Comparison of ENCODE assay signal across 13 mouse cellular contexts in the genomic region with DNA sequence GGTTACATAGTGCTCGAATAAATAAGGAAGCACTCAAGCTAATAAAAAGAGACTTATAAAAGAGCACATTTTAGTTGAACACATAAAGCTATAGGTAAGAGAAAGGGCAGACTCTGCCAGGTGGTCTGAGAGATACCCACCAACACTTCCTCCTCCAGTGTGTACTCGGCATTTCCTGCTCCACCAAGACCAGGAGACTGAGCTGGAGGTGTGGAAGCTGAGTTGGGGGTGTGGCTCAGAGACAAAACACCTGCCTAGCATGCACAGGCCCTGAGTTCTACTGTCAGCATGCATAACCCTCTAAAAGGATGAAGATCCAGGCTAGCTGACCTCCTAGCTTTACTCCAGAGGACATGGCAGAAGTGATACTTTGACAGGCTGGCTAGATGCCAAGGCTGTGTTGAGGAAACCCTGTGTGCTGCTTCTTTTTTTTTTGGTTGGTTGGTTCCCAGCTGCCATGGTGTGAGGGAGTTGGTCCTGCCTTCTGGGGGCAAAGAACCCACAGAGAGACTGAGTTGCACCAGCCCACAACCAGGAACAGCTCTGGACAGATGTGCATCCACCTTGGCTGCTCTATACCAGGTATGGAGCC. TPM values are rescaled to one million over a fixed set of nuclear protein-coding genes. Genes with fewer than 3 reads are reported as not detected.
DNase-seq lines count a peak whose midpoint lies in the region; ATAC-seq and TF ChIP-seq lines count a peak whose summit lies in the region.
"Had no signal": no experiment of that assay in that cellular context is flagged by ENCODE, and none has a peak within 500 bp of the region (broad histone marks: within the 10 kb centered on the region; RNA-seq: fewer than 3 reads in every experiment).

No protein-coding gene starts in this region.

- no peak overlapping the region for H3K4me2 ChIP-seq in neural tube, embryonic 15.5 days
- H3K4me2 ChIP-seq in hindbrain, embryonic 16.5 days (ENCODE audit: low read length): no peak overlapping the region
- H3K4me2 ChIP-seq: hindbrain, embryonic 12.5 days had no signal

- H3K9ac ChIP-seq in neural tube, embryonic 15.5 days (replicated peaks): no peak overlapping the region
- no peak overlapping the region for H3K9ac ChIP-seq in hindbrain, embryonic 16.5 days (ENCODE audit: low read depth, low read length)
- H3K9ac ChIP-seq: hindbrain, embryonic 12.5 days; neural tube, embryonic 12.5 days had no signal

- ATAC-seq in activated CD4-positive, CD25-positive, alpha-beta regulatory T cell, adult 4 months: no peak
- ATAC-seq in neural tube, embryonic 15.5 days (ENCODE audit: low FRiP score): no peak
- ATAC-seq in hindbrain, embryonic 16.5 days: no peak

- peaks cover 33% of the 10 kb centered on the region for H3K4me1 ChIP-seq in small intestine, adult 2 months (ENCODE audit: control insufficient read depth, insufficient read depth, insufficient read length, low read length)
- H3K4me1 ChIP-seq in neural tube, embryonic 15.5 days: peaks cover 19% of the 10 kb centered on the region
- peaks cover 9% of the 10 kb centered on the region for H3K4me1 ChIP-seq in hindbrain, embryonic 16.5 days (ENCODE audit: control insufficient read depth, insufficient read depth, low read depth, low read length)

- WGBS in small intestine, adult 2 months: 22% methylated on average over 2 of the region's 2 CpGs
- 78% methylated on average over 2 of the region's 2 CpGs for WGBS in neural tube, embryonic 15.5 days
- 79% methylated on average over 2 of the region's 2 CpGs for WGBS in hindbrain, embryonic 16.5 days

- H3K27ac ChIP-seq in small intestine, adult 2 months (ENCODE audit: insufficient read depth, low read depth, low read length): peak overlapping the region; percentile 83; the same call in 1 of the 2 replicates
- H3K27ac ChIP-seq in neural tube, embryonic 15.5 days (replicated peaks): no peak overlapping the region
- no peak overlapping the region for H3K27ac ChIP-seq in hindbrain, embryonic 16.5 days (ENCODE audit: low read depth, low read length)
- H3K27ac ChIP-seq: hindbrain, embryonic 12.5 days; neural tube, embryonic 12.5 days had no signal

- peak; percentile 49 for DNase-seq in kidney, postnatal 10 days
- no peak for DNase-seq in kidney, adult 18-20 months
- DNase-seq in A20 (ENCODE audit: low read depth, low spot score): peak; percentile 89
- DNase-seq in brain, adult 2 months (ENCODE audit: low read depth, low spot score): peak; percentile 40

- no peaks in the 10 kb centered on the region for H3K9me3 ChIP-seq in neural tube, embryonic 15.5 days (replicated peaks)
- no peaks in the 10 kb centered on the region for H3K9me3 ChIP-seq in hindbrain, embryonic 16.5 days (ENCODE audit: control insufficient read depth, low read length)
- H3K9me3 ChIP-seq: hindbrain, embryonic 12.5 days; megakaryocyte, embryonic 14.5 days; neural tube, embryonic 12.5 days had no signal

- H3K27me3 ChIP-seq in small intestine, adult 2 months (ENCODE audit: control insufficient read depth, insufficient read depth, low read length): no peaks in the 10 kb centered on the region
- H3K27me3 ChIP-seq in neural tube, embryonic 15.5 days (replicated peaks): peaks cover 15% of the 10 kb centered on the region
- H3K27me3 ChIP-seq in hindbrain, embryonic 16.5 days (replicated peaks; ENCODE audit: control insufficient read depth, insufficient read depth, low read length): peaks cover 2% of the 10 kb centered on the region; the same call in 1 of the 2 replicates

- H3K36me3 ChIP-seq in small intestine, adult 2 months (ENCODE audit: control insufficient read depth, insufficient read depth, low read length): no peaks in the 10 kb centered on the region
- no peaks in the 10 kb centered on the region for H3K36me3 ChIP-seq in neural tube, embryonic 15.5 days
- no peaks in the 10 kb centered on the region for H3K36me3 ChIP-seq in hindbrain, embryonic 16.5 days (ENCODE audit: control insufficient read depth, insufficient read depth, low read length)
- H3K36me3 ChIP-seq: hindbrain, embryonic 12.5 days; neural tube, embryonic 12.5 days had no signal

- no peak for TF ChIP-seq CTCF in small intestine, adult 2 months (IDR thresholded peaks at IDR 0.05; ENCODE audit: extremely low read depth, insufficient read length, insufficient replicate concordance, low read depth, low read length)

- H3K4me3 ChIP-seq in small intestine, adult 2 months (ENCODE audit: low read depth, low read length): no peak overlapping the region
- H3K4me3 ChIP-seq in neural tube, embryonic 15.5 days (replicated peaks): no peak overlapping the region
- no peak overlapping the region for H3K4me3 ChIP-seq in hindbrain, embryonic 16.5 days (ENCODE audit: low read length)
- H3K4me3 ChIP-seq: hindbrain, embryonic 12.5 days; neural tube, embryonic 12.5 days had no signal

- no peak for TF ChIP-seq POLR2A in small intestine, adult 2 months (IDR thresholded peaks at IDR 0.05; ENCODE audit: low read depth, low read length)

RNA-seq across cellular contexts. Expression of a gene that starts 1.2 kb away (rescaled TPM):
- polyA plus RNA-seq in small intestine, adult 2 months (2012; rRNA removed): 133 and 151 TPM in 2 replicates
- 10 to 100 TPM; 13.5 to 13.6 TPM for polyA plus RNA-seq in activated CD4-positive, CD25-positive, alpha-beta regulatory T cell, adult 4 months (2017; shearing (Covaris generic))
- polyA plus RNA-seq in neural tube, embryonic 15.5 days (2015; fragmentation: Nextera tagmentation; extraction: Ambion mirVana): 12.3 and 13.7 TPM in 2 replicates
- 22.1 and 24.4 TPM in 2 replicates for polyA plus RNA-seq in hindbrain, embryonic 16.5 days (2015; fragmentation: Nextera tagmentation; extraction: Ambion mirVana)

RNA-seq across cellular contexts. Expression of a gene that starts 19.6 kb away (rescaled TPM):
- not detected in 2 replicates for polyA plus RNA-seq in small intestine, adult 2 months (2012; rRNA removed)
- not detected for polyA plus RNA-seq in activated CD4-positive, CD25-positive, alpha-beta regulatory T cell, adult 4 months (2017; shearing (Covaris generic))
- polyA plus RNA-seq in neural tube, embryonic 15.5 days (2015; fragmentation: Nextera tagmentation; extraction: Ambion mirVana): 0.04 and 0.05 TPM in 2 replicates
- 0.06 and 0.09 TPM in 2 replicates for polyA plus RNA-seq in hindbrain, embryonic 16.5 days (2015; fragmentation: Nextera tagmentation; extraction: Ambion mirVana)
- polyA plus RNA-seq: embryonic facial prominence, embryonic 11.5 days; testis, adult 2 months had no signal
